Mouse (Mus musculus) kidney, embryonic 14.5 days (tissue): Measurements from ENCODE around the gene Defa21. TPM values are rescaled to one million over a fixed set of nuclear protein-coding genes. Genes with fewer than 3 reads are reported as not detected.
"Not testable (repeated sequence)": the region's sequence is repeated elsewhere in the genome, so short reads cannot be mapped to it uniquely, and the experiment has no call there.

ENCODE experiments used
- ATAC-seq: fragments of 200-750 bp; cut with Nextera tagmentation; 2 replicates; pipeline ENCODE4 v1.8.0; 2017; ENCODE audit warnings: moderate number of reproducible peaks, mild to moderate bottlenecking, moderate TSS enrichment, moderate library complexity; ENCODE audit not compliant: low FRiP score, low TSS enrichment
- H3K27ac ChIP-seq: fragments of 300-500 bp; sonication (generic); 2 replicates; pipeline ENCODE4 v1.5.1; 2014; ENCODE audit warnings: low read depth, mild to moderate bottlenecking, low read length, moderate library complexity, mixed read lengths
- H3K27me3 ChIP-seq: fragments of 300-500 bp; sonication (generic); 2 replicates; pipeline ENCODE4 v1.6.1; 2014; ENCODE audit warnings: mild to moderate bottlenecking, low read length; ENCODE audit not compliant: control insufficient read depth, insufficient read depth
- H3K36me3 ChIP-seq: fragments of 300-500 bp; sonication (generic); 2 replicates; pipeline ENCODE4 v1.6.1; 2014; ENCODE audit warnings: low read length, mixed read lengths; ENCODE audit not compliant: control insufficient read depth, insufficient read depth
- H3K4me1 ChIP-seq: fragments of 300-500 bp; sonication (generic); 2 replicates; pipeline ENCODE4 v1.6.1; 2014; ENCODE audit warnings: low read length, mixed read lengths; ENCODE audit not compliant: control insufficient read depth, insufficient read depth
- H3K4me2 ChIP-seq: fragments of 300-500 bp; sonication (generic); replicated peaks from 2 replicates; pipeline ENCODE4 v1.6.1; 2014; ENCODE audit warnings: low read depth, mild to moderate bottlenecking, low read length
- H3K4me3 ChIP-seq: fragments of 300-500 bp; sonication (generic); 2 replicates; pipeline ENCODE4 v1.5.1; 2014; ENCODE audit warnings: mild to moderate bottlenecking, low read length
- H3K9ac ChIP-seq: fragments of 300-500 bp; sonication (generic); 2 replicates; pipeline ENCODE4 v1.6.1; 2014; ENCODE audit warnings: low read depth, mild to moderate bottlenecking, low read length, moderate library complexity
- H3K9me3 ChIP-seq: fragments of 300-500 bp; sonication (generic); 2 replicates; pipeline ENCODE4 v1.6.1; 2016; ENCODE audit warnings: low read length; ENCODE audit not compliant: control insufficient read depth
- WGBS: fragments of 180-500 bp; shearing (Covaris S2); extraction: QIAGEN DNeasy Blood & Tissue Kit; methylation state at CpG from one replicate; pipeline ENCODE4 v1.1.7; 2014; 5-methylcytosine and 5-hydroxymethylcytosine counted together
- polyA plus RNA-seq: library from polyadenylated mRNA; unstranded; fragments of >200 nt; fragmentation: Nextera tagmentation; extraction: Ambion mirVana; gene quantifications from 2 replicates; pipeline ENCODE4 v1.2.1, GENCODE M21; 2014

The Defa21 gene
- not detected in 2 replicates for polyA plus RNA-seq

DNA sequence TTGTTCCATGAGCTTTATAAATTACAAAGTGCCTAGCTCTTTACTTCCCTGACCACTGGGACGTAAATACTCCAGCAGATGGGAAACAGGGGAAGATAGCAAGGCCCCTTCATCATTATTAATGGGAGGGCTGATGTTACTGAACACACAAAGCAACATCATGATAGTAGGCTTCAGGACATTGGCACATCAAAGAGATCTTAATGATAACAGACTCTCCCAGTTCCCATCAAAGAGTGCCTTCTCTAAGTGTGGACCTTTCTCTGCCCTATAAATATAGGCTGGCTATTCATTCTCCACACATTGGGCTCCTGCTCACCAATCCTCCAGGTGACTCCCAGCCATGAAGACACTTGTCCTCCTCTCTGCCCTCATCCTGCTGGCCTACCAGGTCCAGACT, at the start of gene Defa21:
Defa21 (plus strand) TSS at position 301 of the 400 bp plus-strand sequence.
- no CpG with 5 or more reads among the region's 1 CpGs for WGBS
- not testable (repeated sequence) for H3K4me3 ChIP-seq, H3K4me1 ChIP-seq, H3K4me2 ChIP-seq, ATAC-seq, H3K27ac ChIP-seq, H3K9me3 ChIP-seq, H3K27me3 ChIP-seq, H3K9ac ChIP-seq, H3K36me3 ChIP-seq

- H3K36me3 ChIP-seq, result no peaks in the 10 kb centered on the region
- H3K27me3 ChIP-seq, result no peaks in the 10 kb centered on the region
- H3K9me3 ChIP-seq, result no peaks in the 10 kb centered on the region
- H3K27ac ChIP-seq, result no peak overlapping the region
- no peak overlapping the region for H3K4me3 ChIP-seq
- H3K9ac ChIP-seq, result no peak overlapping the region
- WGBS, result 57% methylated on average over 1 of the region's 1 CpGs
- no peaks in the 10 kb centered on the region for H3K4me1 ChIP-seq
- no peak overlapping the region for H3K4me2 ChIP-seq
- ATAC-seq, result no peak
Observed at GRCm38 (mm10) chr8:20979846-20980245, 45.5 kb upstream of the Defa21 start.

DNA sequence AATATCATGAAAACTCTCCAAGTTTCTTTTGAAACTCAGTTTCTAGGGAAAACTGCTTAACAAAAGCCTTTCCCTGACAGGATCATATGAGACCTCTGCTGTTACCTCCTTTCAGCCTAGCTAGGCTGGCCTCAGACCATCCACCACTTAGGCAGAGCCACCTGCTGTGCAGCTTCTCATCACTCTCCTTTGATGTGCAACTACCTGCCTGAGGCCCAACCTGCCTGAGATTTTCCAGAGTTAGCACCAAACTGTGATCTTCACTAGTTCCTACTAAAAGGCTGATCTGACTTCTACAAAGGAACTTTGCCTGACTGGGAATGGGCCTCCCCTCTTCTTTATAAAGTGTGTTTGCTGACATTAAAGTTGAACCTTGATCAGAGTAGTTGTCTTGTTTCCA, 31.3 kb upstream of the Defa21 start:
- H3K27ac ChIP-seq, H3K9ac ChIP-seq, H3K4me2 ChIP-seq, H3K9me3 ChIP-seq, H3K4me1 ChIP-seq, ATAC-seq, H3K36me3 ChIP-seq, H3K27me3 ChIP-seq, H3K4me3 ChIP-seq: not testable (repeated sequence)

- 82% methylated on average over 2 of the region's 2 CpGs for WGBS
- no peaks in the 10 kb centered on the region for H3K36me3 ChIP-seq
- H3K27ac ChIP-seq, result no peak overlapping the region
- H3K4me2 ChIP-seq, result no peak overlapping the region
- H3K4me1 ChIP-seq, result no peaks in the 10 kb centered on the region
- no peaks in the 10 kb centered on the region for H3K9me3 ChIP-seq
- H3K27me3 ChIP-seq, result no peaks in the 10 kb centered on the region
- H3K4me3 ChIP-seq, result no peak overlapping the region
- ATAC-seq, result no peak
- H3K9ac ChIP-seq, result no peak overlapping the region
Observed at GRCm38 (mm10) chr8:20996776-20997175, 28.6 kb upstream of the Defa21 start.

GRCm38 (mm10) chr8:20997291-20997690, 28.1 kb upstream of the Defa21 start:
- no peak overlapping the region for H3K4me3 ChIP-seq
- ATAC-seq, result no peak

GRCm38 (mm10) chr8:21001171-21001570, 24.2 kb upstream of the Defa21 start:
- peaks cover 3% of the 10 kb centered on the region; the same call in 1 of the 2 replicates for H3K9me3 ChIP-seq
- WGBS, result 51% methylated on average over 8 of the region's 8 CpGs
- H3K36me3 ChIP-seq, result no peaks in the 10 kb centered on the region
- ATAC-seq, result no peak
- H3K27me3 ChIP-seq, result no peaks in the 10 kb centered on the region
- no peak overlapping the region for H3K9ac ChIP-seq
- H3K4me2 ChIP-seq, result no peak overlapping the region
- H3K4me1 ChIP-seq, result no peaks in the 10 kb centered on the region
- no peak overlapping the region for H3K27ac ChIP-seq
- no peak overlapping the region for H3K4me3 ChIP-seq

More at GRCm38 (mm10) chr8:20997291-20997690, 28.1 kb upstream of the Defa21 start:
- Histone ChIP-seq H3K4me2 (no peak overlapping the region), H3K27ac (no peak overlapping the region), H3K9me3 (no peaks in the 10 kb centered on the region), H3K27me3 (no peaks in the 10 kb centered on the region), H3K36me3 (no peaks in the 10 kb centered on the region), H3K9ac (no peak overlapping the region), H3K4me1 (no peaks in the 10 kb centered on the region)

- Histone ChIP-seq H3K36me3 (no peaks in the 10 kb centered on the region), H3K27ac (no peak overlapping the region)
- WGBS, result 25% methylated on average over 1 of the region's 1 CpGs
Observed at GRCm38 (mm10) chr8:21006801-21007200, 18.5 kb upstream of the Defa21 start.

GRCm38 (mm10) chr8:21008578-21008977, 16.8 kb upstream of the Defa21 start:
- H3K36me3 ChIP-seq, H3K9me3 ChIP-seq, H3K27me3 ChIP-seq, H3K4me2 ChIP-seq, H3K4me3 ChIP-seq, H3K27ac ChIP-seq, ATAC-seq, H3K4me1 ChIP-seq, H3K9ac ChIP-seq: not testable (repeated sequence)
- WGBS, result 55% methylated on average over 6 of the region's 6 CpGs

More at GRCm38 (mm10) chr8:21006801-21007200, 18.5 kb upstream of the Defa21 start:
- Histone ChIP-seq H3K4me3 (no peak overlapping the region), H3K4me2 (no peak overlapping the region), H3K4me1 (no peaks in the 10 kb centered on the region), H3K9me3 (peaks cover 7% of the 10 kb centered on the region; the same call in 1 of the 2 replicates), H3K9ac (no peak overlapping the region), H3K27me3 (no peaks in the 10 kb centered on the region)
- no peak for ATAC-seq

GRCm38 (mm10) chr8:21010548-21010947, 14.8 kb upstream of the Defa21 start:
- not testable (repeated sequence) for H3K4me3 ChIP-seq, H3K9ac ChIP-seq, H3K9me3 ChIP-seq, H3K27ac ChIP-seq, H3K36me3 ChIP-seq, ATAC-seq, H3K4me2 ChIP-seq, H3K4me1 ChIP-seq, H3K27me3 ChIP-seq
- WGBS, result 75% methylated on average over 1 of the region's 1 CpGs

DNA sequence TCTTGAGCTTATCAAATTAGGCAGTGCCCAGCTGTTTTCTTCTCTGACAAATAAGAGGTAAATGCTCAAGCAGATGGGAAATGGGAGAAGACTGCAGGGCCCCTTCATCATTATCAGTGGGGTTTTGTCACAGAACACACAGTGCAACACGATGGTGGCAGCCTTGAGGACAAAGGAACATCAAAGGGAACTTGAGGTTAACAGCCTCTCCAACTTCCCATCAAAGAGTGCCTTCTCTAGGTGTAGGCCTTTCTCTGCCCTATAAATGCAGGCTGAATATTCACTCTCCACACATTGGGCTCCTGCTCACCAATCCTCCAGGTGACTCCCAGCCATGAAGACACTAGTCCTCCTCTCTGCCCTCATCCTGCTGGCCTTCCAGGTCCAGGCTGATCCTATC, 29.4 kb downstream of the Defa21 start, which contains the start of gene Defa23:
Defa23 (plus strand) TSS at position 301 of the 400 bp plus-strand sequence.
- H3K4me3 ChIP-seq, H3K27me3 ChIP-seq, ATAC-seq, H3K4me1 ChIP-seq, H3K9me3 ChIP-seq, H3K27ac ChIP-seq, H3K9ac ChIP-seq, H3K4me2 ChIP-seq, H3K36me3 ChIP-seq: not testable (repeated sequence)
- WGBS, result no CpG with 5 or more reads among the region's 1 CpGs
